Mouse (Mus musculus) embryonic facial prominence, embryonic 15.5 days (tissue): Measurements from ENCODE around the gene Trpv4. TPM values are rescaled to one million over a fixed set of nuclear protein-coding genes. Genes with fewer than 3 reads are reported as not detected.

Experiments
- ATAC-seq: fragments of 200-750 bp; cut with Nextera tagmentation; 2 replicates; pipeline ENCODE4 v1.8.0; 2017; ENCODE audit warnings: low read depth, moderate TSS enrichment; ENCODE audit not compliant: insufficient number of reproducible peaks, low FRiP score, low TSS enrichment
- H3K27ac ChIP-seq: fragments of 300-500 bp; sonication (generic); replicated peaks from 2 replicates; pipeline ENCODE4 v1.5.1; 2015; ENCODE audit warnings: mild to moderate bottlenecking, inconsistent platforms
- H3K27me3 ChIP-seq: fragments of 300-500 bp; sonication (generic); 2 replicates; pipeline ENCODE4 v1.6.1; 2015; ENCODE audit warnings: inconsistent platforms
- H3K36me3 ChIP-seq: fragments of 300-500 bp; sonication (generic); 2 replicates; pipeline ENCODE4 v1.6.1; 2015; ENCODE audit warnings: mild to moderate bottlenecking, inconsistent platforms
- H3K4me1 ChIP-seq: fragments of 300-500 bp; sonication (generic); 2 replicates; pipeline ENCODE4 v1.6.1; 2015; ENCODE audit warnings: inconsistent platforms
- H3K4me2 ChIP-seq: fragments of 300-500 bp; sonication (generic); replicated peaks from 2 replicates; pipeline ENCODE4 v1.6.1; 2015; ENCODE audit warnings: mild to moderate bottlenecking, inconsistent platforms
- H3K4me3 ChIP-seq: fragments of 300-500 bp; sonication (generic); replicated peaks from 2 replicates; pipeline ENCODE4 v1.5.1; 2015; ENCODE audit warnings: mild to moderate bottlenecking, inconsistent platforms
- H3K9ac ChIP-seq: fragments of 300-500 bp; sonication (generic); 2 replicates; pipeline ENCODE4 v1.6.1; 2015; ENCODE audit warnings: inconsistent platforms
- H3K9me3 ChIP-seq: fragments of 300-500 bp; sonication (generic); replicated peaks from 2 replicates; pipeline ENCODE4 v1.6.1; 2016; ENCODE audit warnings: inconsistent platforms
- WGBS: fragments of 180-500 bp; shearing (Covaris S2); methylation state at CpG from one replicate; pipeline ENCODE4 v1.1.7; 2015; 5-methylcytosine and 5-hydroxymethylcytosine counted together
- polyA plus RNA-seq: library from polyadenylated mRNA; unstranded; fragments of >200 nt; fragmentation: Nextera tagmentation; extraction: Ambion mirVana; gene quantifications from 2 replicates; pipeline ENCODE4 v1.2.1, GENCODE M21; 2015

The Trpv4 gene
- polyA plus RNA-seq, 1 experiment from 2014 or later, result 15.0 TPM

DNA sequence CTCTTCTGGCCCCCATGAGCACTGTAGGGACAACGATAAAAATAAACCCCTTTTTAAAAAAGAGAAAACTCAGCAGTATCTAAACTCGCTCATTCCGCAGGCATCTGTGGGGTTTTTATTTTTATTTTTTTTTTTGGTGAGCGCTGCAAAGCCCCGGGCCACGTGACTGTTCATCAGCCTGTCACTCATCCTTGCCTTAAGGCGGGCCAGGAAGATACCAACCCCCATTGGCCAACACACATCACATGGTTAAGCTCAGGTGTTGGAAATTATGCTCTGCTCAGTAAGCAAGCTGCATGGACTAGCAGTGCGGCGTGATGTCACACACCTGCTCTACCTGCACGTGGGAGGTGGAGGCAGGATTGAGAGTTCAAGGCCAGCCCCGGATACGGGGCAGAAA, 40.4 kb downstream of the Trpv4 start:
- H3K27ac ChIP-seq, result no peak overlapping the region
- H3K36me3 ChIP-seq, result no peaks in the 10 kb centered on the region
- no peaks in the 10 kb centered on the region for H3K27me3 ChIP-seq
- ATAC-seq, result no peak
- H3K4me2 ChIP-seq, result no peak overlapping the region
- H3K9me3 ChIP-seq, result no peaks in the 10 kb centered on the region
- 71% methylated on average over 12 of the region's 12 CpGs for WGBS
- no peak overlapping the region for H3K9ac ChIP-seq
- H3K4me1 ChIP-seq, result no peaks in the 10 kb centered on the region
- H3K4me3 ChIP-seq, result no peak overlapping the region

DNA sequence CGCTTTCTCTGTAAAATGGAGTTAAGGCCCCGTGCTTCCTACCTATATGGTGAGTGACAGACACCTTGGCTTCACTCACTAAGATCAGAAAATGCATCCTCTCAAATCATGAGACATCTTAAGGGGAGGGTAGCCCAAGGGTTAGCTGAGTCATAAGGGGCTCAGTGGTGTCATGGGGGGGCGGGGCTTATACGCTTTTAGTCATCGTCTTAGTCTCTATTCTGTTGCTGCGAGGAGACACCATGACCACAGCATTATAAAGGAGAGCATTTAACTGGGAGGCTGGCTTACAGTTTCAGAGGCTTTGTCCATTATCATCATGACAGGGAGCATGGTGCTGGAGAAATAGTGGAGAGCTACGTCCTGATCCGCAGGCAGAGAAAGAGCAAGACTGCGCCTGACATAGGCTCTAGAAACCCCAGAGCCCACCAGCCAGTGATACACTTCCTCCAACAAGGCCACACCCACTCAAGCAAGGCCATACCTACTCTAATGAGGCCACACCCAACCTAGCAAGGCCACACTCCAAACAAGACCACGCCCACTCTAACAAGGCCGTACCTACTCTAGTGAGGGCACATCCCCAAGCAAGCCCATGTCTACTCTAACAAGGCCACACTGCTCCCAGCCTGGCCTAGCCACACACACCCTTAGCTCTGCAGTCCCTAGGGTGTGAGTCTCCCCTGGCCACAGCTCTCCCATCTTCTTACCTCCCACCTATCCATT, 41.7 kb downstream of the Trpv4 start:
- Histone ChIP-seq H3K9ac (no peak overlapping the region), H3K9me3 (no peaks in the 10 kb centered on the region), H3K36me3 (no peaks in the 10 kb centered on the region), H3K4me2 (no peak overlapping the region), H3K27me3 (0 out of 2 replicates have a peak, but pooled peaks cover 2% of the 10 kb centered on the region), H3K4me1 (peaks cover 4% of the 10 kb centered on the region; the same call in 1 of the 2 replicates), H3K4me3 (no peak overlapping the region), H3K27ac (no peak overlapping the region)
- WGBS, result 72% methylated on average over 11 of the region's 11 CpGs
- ATAC-seq, result no peak

DNA sequence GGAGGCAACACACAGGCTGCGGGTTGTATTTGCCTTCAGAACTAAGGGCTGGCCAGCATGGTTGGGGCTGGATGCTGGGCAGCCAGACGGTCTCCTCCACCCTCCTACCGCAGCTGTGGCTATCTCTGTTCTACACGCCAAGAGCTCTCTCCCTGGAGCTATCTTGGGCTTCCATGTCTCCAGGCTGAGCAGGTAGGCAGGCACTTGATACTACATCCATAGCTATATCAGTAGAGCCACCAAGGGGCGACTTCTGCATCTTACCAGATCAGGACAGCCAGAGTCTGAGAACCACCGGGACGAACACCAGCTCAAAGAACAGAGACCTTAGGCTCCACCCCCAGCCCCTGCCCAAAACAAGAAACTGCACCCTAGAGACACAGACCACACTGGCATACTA, 43.4 kb downstream of the Trpv4 start:
- WGBS, result 54% methylated on average over 7 of the region's 7 CpGs

DNA sequence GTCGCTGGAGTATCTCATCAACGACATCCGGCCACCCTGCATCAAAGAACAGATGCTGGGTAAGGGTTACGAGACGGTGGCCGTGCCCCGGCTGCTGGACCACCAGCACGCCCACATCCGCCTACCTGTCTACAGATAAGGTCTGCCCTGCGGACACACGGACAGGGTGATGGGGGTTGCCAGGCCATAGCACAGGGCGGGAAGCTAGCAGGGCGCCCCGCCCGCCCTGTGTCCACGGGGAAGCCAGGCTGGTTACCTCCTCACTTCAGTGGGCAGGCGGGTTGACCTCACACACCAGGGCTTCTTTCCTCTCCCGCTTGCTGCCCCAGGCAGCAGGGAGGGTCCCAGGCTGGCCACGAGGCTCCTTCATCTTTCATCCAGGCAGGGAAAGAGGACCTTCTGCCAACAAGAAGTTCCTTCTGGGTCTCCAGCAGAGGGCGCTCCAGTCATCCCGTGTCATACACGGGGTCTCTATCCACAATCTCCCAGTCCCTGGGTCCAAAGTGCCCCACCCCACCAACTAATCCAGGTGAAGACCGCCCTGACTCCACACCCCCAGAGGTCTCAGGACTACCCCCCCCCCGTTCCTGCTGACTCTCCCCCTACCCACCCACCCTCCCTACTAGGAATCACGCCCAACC, 46.1 kb downstream of the Trpv4 start:
- Histone ChIP-seq H3K4me3 (no peak overlapping the region), H3K9me3 (no peaks in the 10 kb centered on the region), H3K4me2 (no peak overlapping the region), H3K36me3 (no peaks in the 10 kb centered on the region), H3K27me3 (peaks cover 23% of the 10 kb centered on the region), H3K4me1 (peaks cover 30% of the 10 kb centered on the region), H3K9ac (no peak overlapping the region), H3K27ac (no peak overlapping the region)
- ATAC-seq, result no peak
- WGBS, result 66% methylated on average over 25 of the region's 25 CpGs

More for the DNA sequence above, 43.4 kb downstream of the Trpv4 start:
- no peaks in the 10 kb centered on the region for H3K36me3 ChIP-seq
- H3K4me3 ChIP-seq, result no peak overlapping the region
- H3K9me3 ChIP-seq, result no peaks in the 10 kb centered on the region
- H3K9ac ChIP-seq, result no peak overlapping the region
- ATAC-seq, result no peak
- H3K27me3 ChIP-seq, result peaks cover 15% of the 10 kb centered on the region
- peaks cover 4% of the 10 kb centered on the region; the same call in 1 of the 2 replicates for H3K4me1 ChIP-seq
- H3K4me2 ChIP-seq, result no peak overlapping the region
- H3K27ac ChIP-seq, result no peak overlapping the region

DNA sequence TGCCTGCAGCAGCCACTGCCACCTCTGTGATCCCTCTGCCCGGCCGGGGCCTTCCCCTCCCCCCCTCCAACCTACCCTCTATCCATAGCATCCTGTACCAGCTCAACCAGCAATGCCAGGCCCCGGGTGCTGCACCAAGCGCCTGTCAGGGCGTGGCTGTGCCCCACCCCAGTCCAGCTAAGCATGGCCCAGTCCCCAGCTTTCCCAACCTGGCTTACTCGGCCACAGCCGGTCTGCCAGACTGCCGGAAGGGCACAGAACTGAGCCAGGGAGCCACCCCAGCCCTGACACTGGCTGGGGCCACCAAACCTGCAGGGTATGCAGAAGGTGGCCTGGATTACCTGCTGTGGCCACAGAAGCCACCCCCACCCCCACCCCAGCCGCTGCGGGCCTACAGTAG, 47.0 kb downstream of the Trpv4 start:
- Histone ChIP-seq H3K27me3 (peaks cover 23% of the 10 kb centered on the region), H3K4me1 (peaks cover 31% of the 10 kb centered on the region), H3K4me2 (no peak overlapping the region), H3K9me3 (no peaks in the 10 kb centered on the region), H3K4me3 (no peak overlapping the region), H3K9ac (no peak overlapping the region), H3K36me3 (no peaks in the 10 kb centered on the region), H3K27ac (no peak overlapping the region)
- no peak for ATAC-seq
- 85% methylated on average over 10 of the region's 10 CpGs for WGBS

DNA sequence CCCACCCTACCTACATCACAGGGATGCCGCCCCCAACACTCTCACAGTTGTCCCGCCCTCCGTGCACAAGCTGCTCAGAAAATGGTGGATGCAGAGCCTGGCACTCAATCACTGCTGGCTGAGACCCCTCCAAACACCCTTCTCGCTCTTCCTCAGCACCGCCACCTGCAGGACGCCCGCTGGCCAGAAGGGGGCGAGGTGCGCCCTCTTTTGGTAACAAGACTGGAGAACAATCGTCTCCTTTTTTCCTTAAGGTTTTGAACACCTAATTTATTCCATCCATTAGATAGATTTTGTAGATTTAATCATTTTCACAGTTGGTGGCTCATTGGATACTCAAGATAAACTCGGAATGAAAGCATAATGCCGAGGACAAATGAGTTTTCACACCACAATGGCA, 49.7 kb downstream of the Trpv4 start:
- WGBS, result 6% methylated on average over 12 of the region's 12 CpGs
- H3K27me3 ChIP-seq, result peaks cover 26% of the 10 kb centered on the region
- no peaks in the 10 kb centered on the region for H3K36me3 ChIP-seq
- peaks cover 44% of the 10 kb centered on the region for H3K4me1 ChIP-seq
- no peak overlapping the region for H3K4me3 ChIP-seq
- no peaks in the 10 kb centered on the region for H3K9me3 ChIP-seq
- H3K9ac ChIP-seq, result no peak overlapping the region
- H3K4me2 ChIP-seq, result peak overlapping the region; percentile 24
- H3K27ac ChIP-seq, result no peak overlapping the region
- no peak for ATAC-seq

DNA sequence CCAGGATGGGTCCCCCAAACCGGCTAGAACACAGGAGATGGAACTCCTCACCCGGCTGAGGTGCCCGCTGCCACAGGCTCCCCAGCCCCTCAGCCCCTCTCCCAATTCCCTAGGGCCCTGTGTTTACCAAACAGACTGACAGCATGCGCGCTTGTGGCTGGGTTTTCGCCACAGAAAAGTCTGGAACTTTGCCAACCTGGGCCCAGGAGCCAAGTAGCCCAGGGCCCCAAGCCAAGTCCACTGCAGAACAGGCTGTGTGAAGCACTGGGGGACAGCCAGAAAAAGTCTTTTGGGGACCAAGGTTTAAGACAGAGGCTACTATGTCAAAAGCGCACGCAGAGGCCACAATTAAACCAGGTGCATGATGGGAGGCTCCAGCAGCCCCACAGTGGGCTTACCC, 50.6 kb downstream of the Trpv4 start:
- Histone ChIP-seq H3K27ac (no peak overlapping the region), H3K9ac (no peak overlapping the region), H3K4me2 (no peak overlapping the region), H3K27me3 (peaks cover 26% of the 10 kb centered on the region), H3K36me3 (no peaks in the 10 kb centered on the region), H3K4me3 (no peak overlapping the region), H3K9me3 (no peaks in the 10 kb centered on the region), H3K4me1 (peaks cover 44% of the 10 kb centered on the region)
- no peak for ATAC-seq
- 50% methylated on average over 8 of the region's 8 CpGs for WGBS

DNA sequence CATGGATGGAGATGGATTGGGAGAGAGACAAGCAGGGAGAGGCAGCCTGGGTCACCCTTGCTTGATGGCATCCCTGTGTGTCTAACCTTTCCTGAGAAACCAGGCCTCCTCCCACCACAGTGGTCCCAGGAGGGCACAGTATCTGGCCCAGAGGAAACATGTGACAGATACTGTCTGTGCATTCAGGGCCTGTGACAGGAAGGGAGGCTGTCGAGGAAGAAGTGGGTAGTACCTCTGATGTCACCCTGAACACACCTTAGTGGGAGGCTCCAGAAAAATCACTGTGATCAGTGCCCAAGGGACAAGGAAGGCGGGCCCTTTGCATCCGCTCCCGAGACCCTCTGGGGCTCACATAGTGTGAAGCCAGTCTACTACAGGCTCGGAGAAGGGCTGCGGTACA, 52.2 kb downstream of the Trpv4 start:
- Histone ChIP-seq H3K4me3 (no peak overlapping the region), H3K4me2 (no peak overlapping the region), H3K27ac (no peak overlapping the region), H3K9me3 (no peaks in the 10 kb centered on the region), H3K9ac (no peak overlapping the region), H3K36me3 (no peaks in the 10 kb centered on the region), H3K27me3 (peaks cover 19% of the 10 kb centered on the region), H3K4me1 (peaks cover 40% of the 10 kb centered on the region)
- WGBS, result 80% methylated on average over 6 of the region's 6 CpGs
- no peak for ATAC-seq

DNA sequence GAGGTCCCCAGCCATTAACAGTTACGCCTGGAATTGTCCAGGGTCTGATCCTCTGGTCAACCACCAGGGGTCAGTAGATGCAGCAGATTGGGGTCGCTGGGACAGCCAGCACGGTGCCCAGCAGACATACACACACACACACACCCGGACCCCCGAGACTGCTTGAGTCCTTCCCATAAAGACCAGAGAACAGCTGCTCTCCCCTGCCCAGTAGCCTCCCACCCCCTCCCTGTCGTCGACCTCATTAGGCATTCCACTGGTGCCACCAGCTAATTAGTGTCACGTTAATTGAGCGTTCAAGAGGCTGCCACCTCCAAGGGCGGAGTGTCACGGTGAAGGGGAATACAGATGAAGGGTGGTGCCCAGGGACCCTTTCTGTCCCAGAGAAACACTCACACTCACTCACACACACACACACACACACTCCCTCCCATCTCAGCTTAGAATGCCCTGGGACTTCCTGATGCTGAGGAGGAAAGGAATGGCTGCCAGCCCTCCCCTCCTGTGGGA, 53.4 kb downstream of the Trpv4 start:
- 28% methylated on average over 11 of the region's 11 CpGs for WGBS
- ATAC-seq, result no peak

DNA sequence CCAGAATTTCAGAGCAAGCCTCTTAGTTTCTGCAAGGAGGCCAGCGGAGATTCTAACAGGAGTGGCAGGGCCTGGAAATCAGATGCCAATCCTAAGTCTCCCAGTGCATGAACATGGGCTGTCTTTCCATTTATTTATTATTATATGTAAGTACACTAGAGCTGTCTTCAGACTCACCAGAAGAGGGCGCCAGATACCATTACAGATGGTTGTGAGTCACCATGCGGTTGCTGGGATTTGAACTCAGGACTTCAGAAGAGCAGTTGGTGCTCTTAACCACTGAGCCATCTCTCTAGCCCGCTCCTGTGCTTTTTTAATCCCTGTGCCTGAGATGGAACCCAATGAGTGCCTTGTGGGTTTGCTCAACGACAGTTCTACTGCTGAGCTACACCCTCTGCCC, 54.2 kb downstream of the Trpv4 start:
- Histone ChIP-seq H3K36me3 (no peaks in the 10 kb centered on the region), H3K4me1 (peaks cover 34% of the 10 kb centered on the region), H3K9ac (no peak overlapping the region), H3K27ac (no peak overlapping the region), H3K9me3 (no peaks in the 10 kb centered on the region), H3K4me3 (no peak overlapping the region), H3K4me2 (no peak overlapping the region), H3K27me3 (peaks cover 8% of the 10 kb centered on the region; the same call in 1 of the 2 replicates)
- whole genome bisulfite sequencing, result 77% methylated on average over 5 of the region's 5 CpGs
- no peak for ATAC-seq

More for the DNA sequence above, 53.4 kb downstream of the Trpv4 start:
- H3K9ac ChIP-seq, result no peak overlapping the region
- H3K27me3 ChIP-seq, result peaks cover 11% of the 10 kb centered on the region; the same call in 1 of the 2 replicates
- no peak overlapping the region for H3K4me2 ChIP-seq
- peaks cover 40% of the 10 kb centered on the region for H3K4me1 ChIP-seq
- H3K36me3 ChIP-seq, result no peaks in the 10 kb centered on the region
- no peak overlapping the region for H3K27ac ChIP-seq
- H3K4me3 ChIP-seq, result no peak overlapping the region
- H3K9me3 ChIP-seq, result no peaks in the 10 kb centered on the region

DNA sequence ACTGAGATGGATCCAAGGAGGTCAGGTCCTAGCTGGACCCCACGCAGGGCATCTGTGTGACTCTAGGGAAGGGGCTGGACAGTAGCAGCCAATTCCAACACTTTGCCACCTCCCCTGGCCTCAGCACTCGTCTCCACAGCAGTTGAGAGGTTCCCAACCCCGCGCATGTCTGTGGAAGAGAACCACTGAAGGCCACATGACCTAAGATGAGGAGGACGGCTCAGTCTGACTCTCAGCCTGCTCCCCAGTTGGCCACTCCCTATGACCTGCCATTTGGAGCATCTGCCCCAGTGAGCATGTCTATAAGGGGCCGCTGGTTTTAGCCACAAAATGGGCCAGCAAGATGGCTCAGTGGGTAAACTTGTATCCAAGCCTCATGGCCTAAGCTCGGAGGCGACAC, 56.2 kb downstream of the Trpv4 start:
- no peak for ATAC-seq
- H3K9me3 ChIP-seq, result no peaks in the 10 kb centered on the region
- no peak overlapping the region for H3K4me3 ChIP-seq
- H3K9ac ChIP-seq, result no peak overlapping the region
- WGBS, result 85% methylated on average over 8 of the region's 8 CpGs
- H3K27me3 ChIP-seq, result 0 out of 2 replicates have a peak, but pooled peaks cover 3% of the 10 kb centered on the region
- H3K4me1 ChIP-seq, result peaks cover 22% of the 10 kb centered on the region
- no peaks in the 10 kb centered on the region for H3K36me3 ChIP-seq
- no peak overlapping the region for H3K27ac ChIP-seq
- no peak overlapping the region for H3K4me2 ChIP-seq
